In genomic region chr7:105633127-105633800, GRCm38 (mm10) we compare ENCODE assay signal across 8 mouse cellular contexts. TPM values are rescaled to one million over a fixed set of nuclear protein-coding genes. Genes with fewer than 3 reads are reported as not detected.
DNase-seq lines count a peak whose midpoint lies in the region; ATAC-seq lines count a peak whose summit lies in the region.

TSS of gene Trim3 (minus strand) at chr7:105633571.

- intact Hi-C loops in left cerebral cortex, postnatal 25 days (cut with DNase I): loop anchor here (2.0 to 5.0 kb wide), 3 partner anchors 52 to 231 kb away; partner anchors contain the start of genes Apbb1, Cnga4, Fam160a2 and Smpd1

- H3K4me3 ChIP-seq in intestine, embryonic 16.5 days (ENCODE audit: low read length): peak within 1 kb of the TSS; percentile 86

- no peaks in the 10 kb centered on the region for H3K27me3 ChIP-seq in intestine, embryonic 16.5 days (replicated peaks; ENCODE audit: control insufficient read depth, insufficient read depth, low read length)

- H3K9ac ChIP-seq in intestine, embryonic 16.5 days (ENCODE audit: low read depth, low read length): peak within 1 kb of the TSS; percentile 88

- H3K27ac ChIP-seq in intestine, embryonic 16.5 days (ENCODE audit: low read length): peak within 1 kb of the TSS; percentile 72

- peak within 1 kb of the TSS; percentile 92 for H3K4me2 ChIP-seq in intestine, embryonic 16.5 days (ENCODE audit: low read depth, low read length)

- no peaks in the 10 kb centered on the region for H3K9me3 ChIP-seq in intestine, embryonic 16.5 days (ENCODE audit: control insufficient read depth, low read length)

- peak; percentile 94 for ATAC-seq in intestine, embryonic 16.5 days

- peak; percentile 98 for DNase-seq in adrenal gland, postnatal 10 days
- peak; percentile 93 for DNase-seq in embryo, embryonic 9.5 days (ENCODE audit: extremely low spot score)
- peak; percentile 90 to 92 for DNase-seq in gastrocnemius, postnatal 4 days (ENCODE audit: low spot score in 2 of 2)
- peak; percentile 89 to 94 for DNase-seq in left cerebral cortex, postnatal 25 days (ENCODE audit: low spot score in 2 of 2)
- peak; percentile 87 for DNase-seq in mesoderm, embryonic 11.5 days (ENCODE audit: low read depth, low spot score)
- peak; percentile 86 to 88 for DNase-seq in right cerebral cortex, postnatal 36 days (ENCODE audit: low spot score in 2 of 2)
- peak; percentile 89 to 94 for DNase-seq in urinary bladder, postnatal 4 days (ENCODE audit: low spot score in 2 of 2)

- WGBS in intestine, embryonic 16.5 days: under 1% methylated on average over 55 of the region's 71 CpGs

- peaks cover 4% of the 10 kb centered on the region; the same call in 1 of the 2 replicates for H3K36me3 ChIP-seq in intestine, embryonic 16.5 days (ENCODE audit: control insufficient read depth, insufficient read depth, low read length)

- H3K4me1 ChIP-seq in intestine, embryonic 16.5 days (ENCODE audit: control insufficient read depth, insufficient read depth, low read length): peaks cover 20% of the 10 kb centered on the region

RNA-seq across cellular contexts. Expression of gene Trim3, which starts in this region (rescaled TPM):
- 10 to 100 TPM; 32.5 to 45.1 TPM for total RNA-seq in adrenal gland, postnatal 10 days (2021)
- total RNA-seq in gastrocnemius, postnatal 4 days (2021): 10 to 100 TPM; 26.2 to 34.9 TPM
- 18.0 and 19.1 TPM in 2 replicates for polyA plus RNA-seq in intestine, embryonic 16.5 days (2015; fragmentation: Nextera tagmentation; extraction: Ambion mirVana)
- total RNA-seq in left cerebral cortex, postnatal 25 days (2021): 100 to 1,000 TPM; 149 to 152 TPM

Comparison
In these comparisons a context has a peak if more than half of its experiments do, and no peak if none do; other contexts are left out.
1. Peak in every context shown above with its lines: DNase-seq, ATAC-seq, H3K4me3 ChIP-seq and H3K27ac ChIP-seq.